Mouse (Mus musculus): ENCODE results near the gene 2410002F23Rik. TPM values are rescaled to one million over a fixed set of nuclear protein-coding genes. Genes with fewer than 3 reads are reported as not detected.
A peak's percentile ranks its signal among the peaks of the same experiment; 100 is the strongest.

The 2410002F23Rik gene
- total and polyA plus RNA-seq, 3 experiments: 79.9 to 276 (median 114) TPM

GRCm38 (mm10) chr7:44257278-44257677, 10.8 kb downstream of the 2410002F23Rik start, which contains the start of gene Acp4:
Gene Acp4, minus strand, starts transcription at chr7:44257378.
- Histone ChIP-seq H3K4me1 (ENCODE audit: insufficient read depth, low read depth, low read length) (peaks cover 17% of the 10 kb centered on the region), H3K9me3 (replicated peaks) (no peaks in the 10 kb centered on the region), H3K36me3 (replicated peaks) (peaks cover 40% of the 10 kb centered on the region), H3K27me3 (ENCODE audit: insufficient read depth, low read length) (peaks cover 29% of the 10 kb centered on the region), H3K4me3 (ENCODE audit: low read depth, low read length) (no peak within 1 kb of the TSS)
- TF ChIP-seq POLR2AphosphoS5 (IDR thresholded peaks at IDR 0.05; ENCODE audit: insufficient replicate concordance, low read depth, low read length) (no peak), GATA2 (IDR thresholded peaks at IDR 0.05; ENCODE audit: borderline replicate concordance, low read depth, low read length) (no peak), TAL1 (conservative IDR thresholded peaks at IDR 0.05; ENCODE audit: low read depth, low read length) (no peak), CTCF (IDR thresholded peaks at IDR 0.05; ENCODE audit: low read depth, low read length) (no peak), GATA1 (IDR thresholded peaks at IDR 0.05; ENCODE audit: borderline replicate concordance, low read length) (no peak)
- no peak for DNase-seq (ENCODE audit: low spot score)
- ATAC-seq (ENCODE audit: extremely low read depth, insufficient number of reproducible peaks, low FRiP score, poor library complexity, severe bottlenecking): no peak

- Histone ChIP-seq H3K9me3 (replicated peaks) (no peaks in the 10 kb centered on the region), H3K4me1 (ENCODE audit: insufficient read depth, low read depth, low read length) (peaks cover 6% of the 10 kb centered on the region), H3K27me3 (ENCODE audit: insufficient read depth, low read length) (peaks cover 37% of the 10 kb centered on the region), H3K36me3 (replicated peaks) (peaks cover 9% of the 10 kb centered on the region), H3K4me3 (ENCODE audit: low read depth, low read length) (no peak overlapping the region)
- DNase-seq (ENCODE audit: low spot score): no peak
- TF ChIP-seq POLR2AphosphoS5 (IDR thresholded peaks at IDR 0.05; ENCODE audit: insufficient replicate concordance, low read depth, low read length) (no peak), CTCF (IDR thresholded peaks at IDR 0.05; ENCODE audit: low read depth, low read length) (no peak), GATA1 (IDR thresholded peaks at IDR 0.05; ENCODE audit: borderline replicate concordance, low read length) (no peak), TAL1 (conservative IDR thresholded peaks at IDR 0.05; ENCODE audit: low read depth, low read length) (no peak), GATA2 (IDR thresholded peaks at IDR 0.05; ENCODE audit: borderline replicate concordance, low read depth, low read length) (no peak)
- no peak for ATAC-seq (ENCODE audit: extremely low read depth, insufficient number of reproducible peaks, low FRiP score, poor library complexity, severe bottlenecking)
Observed at GRCm38 (mm10) chr7:44260410-44260809, 13.9 kb downstream of the 2410002F23Rik start.

DNA sequence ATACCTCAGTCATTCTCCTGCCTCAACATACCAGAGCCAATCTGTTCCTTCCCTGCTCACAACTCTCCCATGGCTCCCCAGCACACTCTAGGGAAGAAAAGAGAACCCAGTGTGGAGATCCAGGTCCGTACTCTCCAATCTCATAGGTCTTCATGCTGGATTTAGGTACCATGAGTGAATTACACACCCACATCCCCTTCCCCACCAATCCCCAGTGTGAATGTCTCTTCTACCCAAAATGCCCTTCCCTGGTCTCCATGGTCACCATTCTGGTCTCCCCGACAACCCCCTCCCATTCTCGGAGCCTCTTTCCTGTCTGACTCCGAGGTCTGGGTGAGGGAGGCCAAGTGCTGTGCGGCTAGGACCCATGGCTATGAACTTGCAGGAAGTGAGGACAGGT, 14.6 kb downstream of the 2410002F23Rik start, which contains the start of gene Gm15517:
TSS of gene Gm15517 (plus strand) at position 301 of the 400 bp plus-strand sequence.
- ATAC-seq (ENCODE audit: extremely low read depth, insufficient number of reproducible peaks, low FRiP score, poor library complexity, severe bottlenecking) (no peak), DNase-seq (ENCODE audit: low spot score) (no peak)
- H3K27me3 ChIP-seq (ENCODE audit: insufficient read depth, low read length): peaks cover 37% of the 10 kb centered on the region
- peaks cover 6% of the 10 kb centered on the region for H3K4me1 ChIP-seq (ENCODE audit: insufficient read depth, low read depth, low read length)
- no peaks in the 10 kb centered on the region for H3K9me3 ChIP-seq (replicated peaks)
- H3K36me3 ChIP-seq (replicated peaks): peaks cover 5% of the 10 kb centered on the region
- TF ChIP-seq POLR2AphosphoS5 (IDR thresholded peaks at IDR 0.05; ENCODE audit: insufficient replicate concordance, low read depth, low read length): no peak
- no peak for TF ChIP-seq TAL1 (conservative IDR thresholded peaks at IDR 0.05; ENCODE audit: low read depth, low read length)
- TF ChIP-seq GATA2 (IDR thresholded peaks at IDR 0.05; ENCODE audit: borderline replicate concordance, low read depth, low read length): no peak
- no peak for TF ChIP-seq GATA1 (IDR thresholded peaks at IDR 0.05; ENCODE audit: borderline replicate concordance, low read length)
- no peak for TF ChIP-seq CTCF (IDR thresholded peaks at IDR 0.05; ENCODE audit: low read depth, low read length)
- H3K4me3 ChIP-seq (ENCODE audit: low read depth, low read length): no peak within 1 kb of the TSS

DNA sequence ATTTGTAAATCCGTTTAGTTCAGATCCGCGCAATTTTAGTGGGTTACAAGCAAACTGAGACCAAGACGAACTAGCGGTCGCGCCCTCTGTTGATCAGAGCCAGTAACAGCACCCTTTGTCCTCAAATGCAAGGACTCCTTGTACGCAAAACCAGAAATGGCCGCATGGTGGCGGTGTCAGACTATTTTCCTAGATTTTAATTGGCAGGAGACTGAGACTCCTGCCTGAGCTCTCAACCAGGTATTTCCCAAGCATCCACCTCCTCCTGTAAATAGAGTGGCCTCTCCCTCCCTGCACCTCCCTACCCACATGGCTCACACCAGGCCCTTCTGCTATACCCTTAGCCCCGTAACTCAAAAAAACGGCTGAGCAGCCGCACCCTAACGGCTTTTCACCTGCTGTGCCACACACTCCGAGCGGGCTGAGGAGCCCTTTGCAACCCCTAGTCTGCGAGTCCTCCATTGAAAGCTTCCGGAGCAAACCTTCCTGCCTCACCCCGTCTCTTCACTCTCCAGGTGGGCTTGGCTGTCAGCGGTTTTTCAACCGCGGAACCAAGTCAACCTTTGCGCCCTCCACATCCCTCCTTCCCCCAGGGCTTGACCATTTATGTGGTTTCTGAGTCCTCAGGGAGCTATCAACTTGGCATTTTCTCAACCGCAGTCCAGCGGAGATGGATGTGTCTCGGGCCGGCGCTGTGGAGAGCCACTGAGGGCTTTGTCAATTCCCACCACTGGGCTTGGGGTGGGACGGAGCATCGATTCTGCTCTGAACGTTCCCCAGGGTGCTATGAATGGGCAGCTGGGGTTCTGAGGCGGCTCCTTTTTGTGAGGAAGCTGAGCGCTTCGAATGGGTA, 16.5 kb downstream of the 2410002F23Rik start:
- ATAC-seq (ENCODE audit: extremely low read depth, insufficient number of reproducible peaks, low FRiP score, poor library complexity, severe bottlenecking) (peak; percentile 49), DNase-seq (ENCODE audit: low spot score) (peak; percentile 53)
- Histone ChIP-seq H3K4me1 (ENCODE audit: insufficient read depth, low read depth, low read length) (peaks cover 6% of the 10 kb centered on the region), H3K4me3 (ENCODE audit: low read depth, low read length) (no peak overlapping the region), H3K36me3 (replicated peaks) (no peaks in the 10 kb centered on the region), H3K9me3 (replicated peaks) (no peaks in the 10 kb centered on the region), H3K27me3 (ENCODE audit: insufficient read depth, low read length) (peaks cover 45% of the 10 kb centered on the region)
- no peak for TF ChIP-seq POLR2AphosphoS5 (IDR thresholded peaks at IDR 0.05; ENCODE audit: insufficient replicate concordance, low read depth, low read length)
- peak; percentile 96 for TF ChIP-seq CTCF (IDR thresholded peaks at IDR 0.05; ENCODE audit: low read depth, low read length)

DNA sequence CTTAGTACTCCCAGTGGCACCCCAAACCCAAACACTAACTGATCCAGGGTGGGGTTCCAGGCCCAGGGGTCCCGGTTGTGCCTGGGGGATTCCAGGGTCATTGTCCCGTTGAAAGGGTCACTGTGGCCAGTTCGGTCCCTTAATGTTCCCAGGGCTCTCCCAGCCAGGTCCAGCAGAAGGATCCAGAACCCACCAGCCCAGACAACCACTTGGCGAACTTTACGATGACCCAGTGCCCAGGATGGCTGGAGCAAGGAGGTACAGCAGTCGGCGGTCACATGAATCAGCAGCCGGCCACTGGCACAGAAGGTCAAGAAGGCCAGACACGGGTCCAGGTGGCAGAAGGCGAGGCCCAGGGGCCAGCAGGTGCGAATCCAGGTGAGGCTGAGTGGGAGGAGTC, 21.6 kb downstream of the 2410002F23Rik start:
- ATAC-seq (ENCODE audit: extremely low read depth, insufficient number of reproducible peaks, low FRiP score, poor library complexity, severe bottlenecking) (no peak), DNase-seq (ENCODE audit: low spot score) (no peak)
- TF ChIP-seq POLR2AphosphoS5 (IDR thresholded peaks at IDR 0.05; ENCODE audit: insufficient replicate concordance, low read depth, low read length) (no peak), TAL1 (conservative IDR thresholded peaks at IDR 0.05; ENCODE audit: low read depth, low read length) (no peak), CTCF (IDR thresholded peaks at IDR 0.05; ENCODE audit: low read depth, low read length) (no peak), GATA2 (IDR thresholded peaks at IDR 0.05; ENCODE audit: borderline replicate concordance, low read depth, low read length) (no peak), GATA1 (IDR thresholded peaks at IDR 0.05; ENCODE audit: borderline replicate concordance, low read length) (no peak)
- Histone ChIP-seq H3K27me3 (ENCODE audit: insufficient read depth, low read length) (peaks cover 28% of the 10 kb centered on the region), H3K4me1 (ENCODE audit: insufficient read depth, low read depth, low read length) (peaks cover 13% of the 10 kb centered on the region), H3K9me3 (replicated peaks) (no peaks in the 10 kb centered on the region), H3K36me3 (replicated peaks) (no peaks in the 10 kb centered on the region), H3K4me3 (ENCODE audit: low read depth, low read length) (no peak overlapping the region)

DNA sequence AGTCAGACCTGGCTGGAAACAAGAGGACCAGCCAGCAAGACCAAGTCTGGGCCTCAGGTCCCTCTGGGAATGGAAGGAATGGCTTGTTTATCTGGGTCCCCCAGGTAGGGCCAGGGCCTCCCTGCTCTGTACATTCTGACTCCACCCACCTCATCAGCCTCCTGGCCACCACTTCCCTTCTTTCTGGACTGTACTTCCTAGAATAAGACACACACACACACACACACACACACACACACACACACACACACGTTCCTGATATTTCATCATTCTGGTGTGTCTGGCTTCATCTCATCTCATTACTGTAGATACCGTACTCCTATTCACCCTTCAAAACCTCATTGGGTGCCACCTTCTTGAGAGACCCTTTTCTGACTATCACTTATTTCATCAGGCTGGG, 22.9 kb downstream of the 2410002F23Rik start:
- ATAC-seq (ENCODE audit: extremely low read depth, insufficient number of reproducible peaks, low FRiP score, poor library complexity, severe bottlenecking) (no peak), DNase-seq (ENCODE audit: low spot score) (no peak)
- Histone ChIP-seq H3K36me3 (replicated peaks) (no peaks in the 10 kb centered on the region), H3K4me1 (ENCODE audit: insufficient read depth, low read depth, low read length) (peaks cover 10% of the 10 kb centered on the region), H3K4me3 (ENCODE audit: low read depth, low read length) (no peak overlapping the region), H3K9me3 (replicated peaks) (no peaks in the 10 kb centered on the region), H3K27me3 (ENCODE audit: insufficient read depth, low read length) (peaks cover 31% of the 10 kb centered on the region)
- no peak for TF ChIP-seq CTCF (IDR thresholded peaks at IDR 0.05; ENCODE audit: low read depth, low read length)
- no peak for TF ChIP-seq GATA1 (IDR thresholded peaks at IDR 0.05; ENCODE audit: borderline replicate concordance, low read length)
- no peak for TF ChIP-seq TAL1 (conservative IDR thresholded peaks at IDR 0.05; ENCODE audit: low read depth, low read length)
- no peak for TF ChIP-seq GATA2 (IDR thresholded peaks at IDR 0.05; ENCODE audit: borderline replicate concordance, low read depth, low read length)
- TF ChIP-seq POLR2AphosphoS5 (IDR thresholded peaks at IDR 0.05; ENCODE audit: insufficient replicate concordance, low read depth, low read length): no peak

Measured in G1E (cell line).